Mouse (Mus musculus): ENCODE data around the gene Robo4. TPM values are rescaled to one million over a fixed set of nuclear protein-coding genes. Genes with fewer than 3 reads are reported as not detected.

Gene Robo4
- total and polyA plus RNA-seq, 3 experiments: not detected

DNA sequence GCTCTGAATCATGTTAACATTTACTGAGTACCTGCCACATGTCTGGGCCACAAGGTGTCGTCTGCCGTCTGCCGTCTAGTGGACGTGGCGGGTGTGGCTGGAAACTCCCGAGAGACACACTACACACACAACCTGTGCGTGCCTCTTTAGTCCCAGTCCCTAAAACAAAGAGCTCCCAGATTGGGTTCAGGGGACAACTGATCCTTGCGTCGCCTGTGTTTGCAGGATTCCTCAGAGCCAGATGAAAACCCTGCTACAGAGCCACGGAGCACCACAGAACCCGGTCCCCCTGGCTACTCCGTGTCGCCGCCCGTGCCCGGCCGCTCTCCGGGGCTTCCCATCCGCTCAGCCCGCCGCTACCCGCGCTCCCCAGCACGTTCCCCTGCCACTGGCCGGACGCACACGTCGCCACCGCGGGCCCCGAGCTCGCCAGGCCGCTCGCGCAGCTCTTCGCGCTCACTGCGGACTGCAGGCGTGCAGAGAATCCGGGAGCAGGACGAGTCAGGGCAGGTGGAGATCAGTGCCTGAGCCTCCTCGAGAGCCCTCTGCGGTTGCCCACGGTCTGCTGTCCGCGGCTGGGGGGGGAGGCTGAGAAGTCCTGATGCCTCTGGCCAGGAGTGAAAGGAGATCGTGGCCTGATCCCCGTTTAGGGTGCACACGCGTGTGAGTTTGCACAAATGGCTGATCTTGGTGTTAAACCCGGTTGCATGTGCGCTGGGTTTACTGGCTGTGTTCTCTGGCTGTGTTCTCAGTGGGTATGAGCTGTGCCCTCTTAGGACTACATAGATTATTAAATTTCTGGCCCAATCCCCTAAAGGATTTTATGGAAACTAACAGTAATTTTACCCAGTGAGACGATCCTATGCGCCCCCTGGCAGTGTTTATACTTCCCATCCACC is 17.2 kb upstream of the Robo4 start:
- Histone ChIP-seq H3K36me3 (ENCODE audit: control insufficient read depth in 1 of 2, insufficient read depth in 2 of 2, low read length in 2 of 2) (no peaks in the 10 kb centered on the region), H3K4me3 (ENCODE audit: control insufficient read depth in 1 of 2, insufficient read depth in 1 of 2, low read depth in 2 of 2, low read length in 2 of 2) (no peak overlapping the region), H3K9me3 (replicated peaks; ENCODE audit: insufficient read depth, low read length) (no peaks in the 10 kb centered on the region), H3K27me3 (ENCODE audit: control insufficient read depth in 1 of 2, insufficient read depth in 2 of 2, low read length in 2 of 2) (0 out of 4 replicates have a peak, but pooled peaks cover 0 to 1% of the 10 kb centered on the region in 2 experiments), H3K4me1 (ENCODE audit: control insufficient read depth in 1 of 2, insufficient read depth in 2 of 2, low read length in 2 of 2) (no peaks in the 10 kb centered on the region), H3K79me2 (ENCODE audit: control insufficient read depth, insufficient read depth, low read length, poor library complexity) (no peaks in the 10 kb centered on the region), H3K9ac (ENCODE audit: control insufficient read depth, low read depth, low read length, poor library complexity, severe bottlenecking) (no peak overlapping the region), H3K27ac (ENCODE audit: control insufficient read depth, low read depth, low read length) (no peak overlapping the region)
- TF ChIP-seq CHD1 (IDR thresholded peaks at IDR 0.05; ENCODE audit: low read depth, low read length) (no peak), CTCF (IDR thresholded peaks at IDR 0.05 in 2 of 3, conservative IDR thresholded peaks at IDR 0.05 in 1 of 3; ENCODE audit: control insufficient read depth in 1 of 3, insufficient read depth in 1 of 3, low read depth in 2 of 3, low read length in 3 of 3, poor library complexity in 1 of 3, severe bottlenecking in 1 of 3) (no peak), MXI1 (IDR thresholded peaks at IDR 0.05; ENCODE audit: low read depth, low read length) (no peak), POLR2A (IDR thresholded peaks at IDR 0.05; ENCODE audit: control insufficient read depth in 1 of 2, insufficient read depth in 1 of 2, low read depth in 1 of 2, low read length in 2 of 2, poor library complexity in 1 of 2) (no peak), TBP (IDR thresholded peaks at IDR 0.05; ENCODE audit: low read depth, low read length) (no peak), KAT2A (conservative IDR thresholded peaks at IDR 0.05; ENCODE audit: low read depth, low read length) (no peak), ELF1 (IDR thresholded peaks at IDR 0.05; ENCODE audit: low read depth, low read length) (no peak), MAX (IDR thresholded peaks at IDR 0.05; ENCODE audit: low read length) (no peak), SIN3A (IDR thresholded peaks at IDR 0.05; ENCODE audit: low read length) (no peak), EP300 (IDR thresholded peaks at IDR 0.05; ENCODE audit: low read depth in 1 of 2, low read length in 2 of 2) (no peak), ZKSCAN1 (IDR thresholded peaks at IDR 0.05; ENCODE audit: low read depth, low read length) (no peak), ZMIZ1 (IDR thresholded peaks at IDR 0.05; ENCODE audit: low read depth, low read length) (no peak)
- DNase-seq (ENCODE audit: low read depth, low spot score): no peak

DNA sequence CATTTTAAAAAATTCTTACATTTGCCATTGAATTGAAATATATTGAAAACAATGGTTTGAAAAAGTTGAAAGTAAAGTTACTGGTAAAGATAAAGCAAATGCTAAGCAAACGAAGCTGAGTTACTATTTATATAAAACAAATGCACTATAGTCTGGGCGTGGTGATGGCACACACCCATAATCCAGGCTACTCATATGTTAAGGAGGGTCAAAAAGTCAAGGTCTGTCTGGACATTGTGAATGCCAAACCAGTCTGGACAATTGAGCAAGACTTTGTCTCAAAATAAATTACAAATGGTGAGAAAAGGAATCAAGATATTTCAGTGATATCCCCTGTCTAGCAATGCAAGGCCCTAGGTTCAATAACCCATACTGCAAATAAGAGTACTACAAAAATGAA is 10.8 kb upstream of the Robo4 start:
- peaks cover 0 to 7% of the 10 kb centered on the region in 2 experiments; a peak in 3 of 4 replicates for H3K27me3 ChIP-seq (ENCODE audit: control insufficient read depth in 1 of 2, insufficient read depth in 2 of 2, low read length in 2 of 2)
- H3K36me3 ChIP-seq (ENCODE audit: control insufficient read depth in 1 of 2, insufficient read depth in 2 of 2, low read length in 2 of 2): no peaks in the 10 kb centered on the region
- H3K4me3 ChIP-seq (ENCODE audit: control insufficient read depth in 1 of 2, insufficient read depth in 1 of 2, low read depth in 2 of 2, low read length in 2 of 2): no peak overlapping the region
- no peak for DNase-seq (ENCODE audit: low read depth, low spot score)
- H3K27ac ChIP-seq (ENCODE audit: control insufficient read depth, low read depth, low read length): no peak overlapping the region
- TF ChIP-seq ZNF384 (IDR thresholded peaks at IDR 0.05; ENCODE audit: low read depth, low read length) (no peak), POLR2AphosphoS5 (IDR thresholded peaks at IDR 0.05; ENCODE audit: borderline replicate concordance, low read depth, low read length) (no peak), MXI1 (IDR thresholded peaks at IDR 0.05; ENCODE audit: low read depth, low read length) (no peak), TAL1 (IDR thresholded peaks at IDR 0.05; ENCODE audit: low read length) (no peak), EP300 (IDR thresholded peaks at IDR 0.05; ENCODE audit: low read depth in 1 of 2, low read length in 2 of 2) (no peak), TCF12 (IDR thresholded peaks at IDR 0.05; ENCODE audit: low read depth, low read length) (no peak), MAFK (IDR thresholded peaks at IDR 0.05; ENCODE audit: borderline replicate concordance, low read depth, low read length) (no peak), MYC (IDR thresholded peaks at IDR 0.05; ENCODE audit: low read depth, low read length) (no peak), ZKSCAN1 (IDR thresholded peaks at IDR 0.05; ENCODE audit: low read depth, low read length) (no peak)
- no peaks in the 10 kb centered on the region for H3K79me2 ChIP-seq (ENCODE audit: control insufficient read depth, insufficient read depth, low read length, poor library complexity)
- H3K9me3 ChIP-seq (replicated peaks; ENCODE audit: insufficient read depth, low read length): no peaks in the 10 kb centered on the region
- H3K9ac ChIP-seq (ENCODE audit: control insufficient read depth, low read depth, low read length, poor library complexity, severe bottlenecking): no peak overlapping the region
- H3K4me1 ChIP-seq (ENCODE audit: control insufficient read depth in 1 of 2, insufficient read depth in 2 of 2, low read length in 2 of 2): no peaks in the 10 kb centered on the region

Measured in MEL (cell line).